Mouse (Mus musculus) ovary, adult 10 weeks (tissue): Measurements from ENCODE around the gene Srgap2. TPM values are rescaled to one million over a fixed set of nuclear protein-coding genes. Genes with fewer than 3 reads are reported as not detected.

Experiments
- polyA plus RNA-seq: library from polyadenylated mRNA; stranded (reverse); fragments of 350-450 nt; fragmentation: Illumina TruSeq; extraction: RNeasy Lipid Tissue Mini Kit (QIAGEN cat#74804); gene quantifications from one replicate; pipeline ENCODE4 v1.2.3, GENCODE M21; 2014

Gene Srgap2
- 24.2 TPM for polyA plus RNA-seq

DNA sequence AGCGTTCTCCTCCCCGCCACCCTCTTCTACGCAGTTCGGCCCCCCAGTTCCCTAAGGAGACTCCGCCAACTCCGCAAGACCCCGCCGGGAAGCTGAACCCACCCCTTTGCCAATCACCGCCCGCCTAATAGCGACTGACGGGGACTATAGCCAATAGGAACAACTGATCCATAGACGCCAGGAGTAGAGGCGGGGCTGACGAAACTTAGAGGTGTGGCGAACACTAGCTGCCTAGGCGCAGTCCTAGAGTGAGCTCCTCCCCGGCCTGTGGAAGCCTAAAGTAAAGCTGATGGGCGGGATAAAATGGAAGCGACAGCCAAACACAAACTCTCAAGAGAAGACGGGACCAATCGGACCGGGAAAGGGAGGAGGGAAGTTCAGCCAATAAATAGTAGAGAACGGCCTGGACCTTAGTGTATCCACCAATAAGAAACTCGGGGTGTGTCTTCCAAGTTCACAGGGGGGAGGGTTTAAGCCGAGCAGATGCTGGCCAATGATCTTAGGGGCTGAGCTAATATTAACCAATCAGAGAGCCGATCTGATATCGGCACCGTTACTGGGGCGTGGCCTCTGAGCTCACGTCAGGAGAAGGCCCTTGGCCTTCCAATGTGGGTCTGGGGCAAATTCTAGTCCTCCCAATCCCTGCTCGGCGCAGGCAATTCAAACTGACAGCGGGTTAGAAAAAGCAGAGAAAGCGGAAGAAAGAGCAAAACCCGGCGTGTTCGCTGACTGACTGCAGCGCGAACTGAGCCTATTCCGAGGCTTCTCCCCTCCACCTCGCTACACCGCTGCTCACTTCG is at the start of gene Srgap2, which contains the start of gene Fam72a:
TSS of gene Srgap2 (minus strand) at position 72 of the 800 bp plus-strand sequence.
TSS of gene Fam72a (plus strand) at position 623 of the 800 bp plus-strand sequence.

DNA sequence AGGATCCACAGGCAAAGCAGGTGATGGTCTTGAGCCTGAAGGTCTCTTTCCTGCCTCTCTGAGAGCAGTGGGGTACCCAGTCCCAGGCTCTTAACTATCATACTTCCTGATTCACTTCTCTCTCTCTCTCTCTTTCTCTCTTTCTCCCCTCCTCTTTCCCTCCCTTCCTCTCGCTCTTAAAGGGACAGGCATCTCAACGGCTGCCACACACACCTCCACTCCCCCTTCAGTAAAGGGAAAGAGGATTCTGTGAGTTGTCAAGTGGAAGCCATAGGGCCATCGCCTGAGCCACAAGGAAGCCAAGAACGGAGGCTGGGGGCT is 247.7 kb downstream of the Srgap2 start, which contains the start of gene Ikbke:
TSS of gene Ikbke (minus strand) at position 151 of the 321 bp plus-strand sequence.

DNA sequence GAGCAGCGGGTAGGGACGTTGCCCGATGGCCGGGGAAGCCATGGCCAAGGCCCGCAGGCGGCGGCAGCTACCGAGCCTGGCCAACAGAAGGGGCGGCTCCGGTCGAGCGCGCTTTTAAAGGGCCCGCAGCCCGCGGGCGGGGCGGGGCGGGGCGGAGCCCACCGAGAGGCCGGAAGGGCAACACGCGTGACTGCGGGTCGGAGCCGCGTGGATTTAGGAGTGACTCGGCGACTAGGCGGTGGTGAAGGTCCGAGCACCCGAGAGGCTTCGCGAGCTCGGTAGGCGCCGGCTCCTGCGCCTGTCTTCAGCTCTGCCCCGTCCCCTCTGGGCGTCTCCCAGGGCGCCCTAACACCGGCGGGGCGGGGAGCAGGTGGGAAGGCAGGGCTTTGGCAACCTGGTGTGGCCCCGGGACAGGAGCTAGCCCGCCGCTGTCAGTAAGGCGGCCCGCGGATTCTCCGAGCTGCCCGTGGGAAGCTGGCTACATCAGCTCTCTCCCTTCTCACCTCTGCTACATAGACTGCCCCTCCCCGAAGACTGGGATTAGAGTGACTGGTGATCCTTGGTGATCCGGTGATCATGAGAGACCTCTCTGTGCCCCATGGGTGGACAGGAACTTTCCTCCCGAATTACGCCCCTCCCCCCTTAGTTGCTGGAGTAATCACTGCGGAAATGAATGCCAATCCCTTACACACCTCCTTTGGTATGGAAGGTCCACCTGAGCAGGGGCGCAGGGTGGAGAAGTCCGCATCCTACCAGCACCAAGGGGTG is 281.9 kb downstream of the Srgap2 start, which contains the start of gene Rassf5:
TSS of gene Rassf5 (minus strand) at position 170 of the 768 bp plus-strand sequence.

Other genes starting within 250 kb of the Srgap2 start
- 6.0 TPM for gene Ikbke, start 247.7 kb downstream of the Srgap2 start, polyA plus RNA-seq
- gene Fam72a, start 551 bp upstream of the Srgap2 start, polyA plus RNA-seq: 4.8 TPM
- gene Avpr1b, start 71.9 kb upstream of the Srgap2 start, polyA plus RNA-seq: not detected
- gene Ctse, start 111.0 kb upstream of the Srgap2 start, polyA plus RNA-seq: 0.26 TPM
- 11.9 TPM for gene Rab7b, start 161.3 kb upstream of the Srgap2 start, polyA plus RNA-seq
- gene Slc26a9, start 216.7 kb upstream of the Srgap2 start, polyA plus RNA-seq: 0.54 TPM